Mouse (Mus musculus) heart, postnatal 0 days (tissue): ENCODE measurements around the gene Schip1.

Source experiments
- CTCF ChIP-seq: IDR thresholded peaks from 2 replicates; pipeline ENCODE4 v1.5.1; 2016; ENCODE audit warnings: antibody characterized with exemption, control low read depth, low read depth
- EP300 ChIP-seq: IDR thresholded peaks from 2 replicates; pipeline ENCODE4 v1.6.1; 2016; ENCODE audit warnings: antibody characterized with exemption, low read depth

DNA sequence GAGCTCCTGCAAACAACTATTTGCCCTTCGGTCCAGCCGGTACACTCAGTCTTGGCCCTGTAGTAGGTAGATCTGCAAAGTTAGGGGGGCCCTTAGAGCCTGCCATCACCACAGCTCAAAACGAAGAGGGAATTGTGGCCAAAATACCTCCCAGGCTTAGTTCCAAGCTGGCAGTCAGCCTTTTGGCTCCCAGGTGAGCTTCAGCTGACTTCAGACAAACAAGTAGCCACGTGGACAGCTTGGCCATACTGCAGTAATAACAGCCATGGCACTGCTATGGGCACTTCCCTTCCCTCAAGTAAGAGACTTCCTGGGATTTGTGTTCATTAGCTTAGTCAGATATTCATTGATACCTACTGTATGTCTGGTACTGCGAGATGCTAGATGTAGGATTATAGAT is 495.5 kb downstream of the Schip1 start:
- TF ChIP-seq CTCF: no peak
- no peak for TF ChIP-seq EP300
